Mouse (Mus musculus) stomach, postnatal 0 days (tissue): ENCODE results near the gene Tmem236.

ENCODE experiments used
- CTCF ChIP-seq: IDR thresholded peaks from 2 replicates; pipeline ENCODE4 v1.5.1; 2016; ENCODE audit warnings: antibody characterized with exemption, low read depth, mild to moderate bottlenecking, moderate library complexity
- EP300 ChIP-seq: optimal IDR thresholded peaks from 2 replicates; pipeline ENCODE3; 2016; ENCODE audit warnings: antibody characterized with exemption

DNA sequence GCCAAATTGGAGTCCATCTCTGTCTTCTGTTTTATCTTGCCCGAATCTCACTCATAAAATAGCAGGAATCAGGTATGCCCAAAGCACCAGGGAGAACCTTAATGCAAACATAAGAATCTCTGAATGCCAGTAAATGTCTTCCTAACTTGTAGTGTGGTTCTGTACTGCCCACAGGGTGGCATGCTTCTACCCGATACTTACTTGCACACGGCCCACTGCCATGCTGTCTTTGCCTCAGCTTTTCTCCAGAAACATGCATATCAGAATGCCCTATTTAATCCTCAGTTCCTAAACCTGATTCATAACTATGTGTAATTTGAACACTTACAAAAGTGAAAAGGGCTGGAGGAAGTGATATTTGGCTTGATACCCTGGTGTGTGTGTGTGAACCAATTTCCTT, 77.6 kb downstream of the Tmem236 start:
- TF ChIP-seq CTCF (peak; percentile 40), EP300 (no peak)
